Mouse (Mus musculus) liver, embryonic 14.5 days (tissue): ENCODE results near the gene Tmbim1. TPM values are rescaled to one million over a fixed set of nuclear protein-coding genes. Genes with fewer than 3 reads are reported as not detected.

Experiments
- ATAC-seq: fragments of 200-750 bp; cut with Nextera tagmentation; 2 replicates; pipeline ENCODE4 v1.8.0; 2017; ENCODE audit warnings: moderate number of reproducible peaks, mild to moderate bottlenecking, moderate library complexity; ENCODE audit not compliant: insufficient read depth
- DNase-seq, 3 experiments: peaks; one replicate each; pipeline ENCODE4 v3.0.0-alpha.2; 2012 to 2013; ENCODE audit warnings: low read depth in 3 of 3, low spot score in 3 of 3
- H3K27ac ChIP-seq: fragments of 300-500 bp; sonication (generic); 2 replicates; pipeline ENCODE4 v1.5.1; 2014; ENCODE audit warnings: moderate library complexity, mild to moderate bottlenecking, control low read depth, inconsistent platforms
- H3K27me3 ChIP-seq: fragments of 300-500 bp; sonication (generic); 2 replicates; pipeline ENCODE4 v1.6.1; 2014; ENCODE audit warnings: mild to moderate bottlenecking, low read length, moderate library complexity; ENCODE audit not compliant: control insufficient read depth, insufficient read depth
- H3K36me3 ChIP-seq: fragments of 300-500 bp; sonication (generic); replicated peaks from 2 replicates; pipeline ENCODE4 v1.6.1; 2014; ENCODE audit warnings: low read depth; ENCODE audit not compliant: control insufficient read depth, insufficient read depth
- H3K4me1 ChIP-seq, 2 experiments: fragments of 200-500 bp in 1 of 2; fragments of 300-500 bp in 1 of 2; sonication (generic) in 1 of 2; replicated peaks; 2 replicates each; pipeline ENCODE4 v1.6.1; 2012 to 2014; ENCODE audit warnings: antibody characterized with exemption in 1 of 2, inconsistent platforms in 1 of 2, low read length in 1 of 2; ENCODE audit not compliant: control insufficient read depth in 2 of 2, insufficient read depth in 2 of 2
- H3K4me2 ChIP-seq: fragments of 300-500 bp; sonication (generic); 2 replicates; pipeline ENCODE4 v1.6.1; 2014; ENCODE audit warnings: low read depth, mild to moderate bottlenecking, control low read depth, moderate library complexity
- H3K4me3 ChIP-seq, 2 experiments: fragments of 200-500 bp in 1 of 2; fragments of 300-500 bp in 1 of 2; sonication (generic) in 1 of 2; 2 replicates each; pipeline ENCODE4 v1.5.1; 2012 to 2014; ENCODE audit warnings: low read depth in 2 of 2, low read length in 2 of 2, mild to moderate bottlenecking in 2 of 2, control low read depth in 1 of 2, inconsistent platforms in 1 of 2, moderate library complexity in 1 of 2; ENCODE audit not compliant: insufficient read depth in 1 of 2
- H3K9ac ChIP-seq: fragments of 300-500 bp; sonication (generic); replicated peaks from 2 replicates; pipeline ENCODE4 v1.6.1; 2014; ENCODE audit warnings: mild to moderate bottlenecking, control low read depth, moderate library complexity
- H3K9me3 ChIP-seq: fragments of 300-500 bp; sonication (generic); 2 replicates; pipeline ENCODE4 v1.6.1; 2016; ENCODE audit warnings: low read length, mixed read lengths; ENCODE audit not compliant: control insufficient read depth
- CTCF ChIP-seq: IDR thresholded peaks from 2 replicates; pipeline ENCODE4 v1.5.1; 2016; ENCODE audit warnings: antibody characterized with exemption, low read depth, control low read depth
- EP300 ChIP-seq: IDR thresholded peaks from 2 replicates; pipeline ENCODE4 v1.6.1; 2016; ENCODE audit warnings: antibody characterized with exemption, low read depth
- WGBS: fragments of 180-500 bp; shearing (Covaris S2); extraction: QIAGEN DNeasy Blood & Tissue Kit; methylation state at CpG from one replicate; pipeline ENCODE4 v1.1.7; 2014; ENCODE audit not compliant: insufficient replicate concordance; 5-methylcytosine and 5-hydroxymethylcytosine counted together
- polyA plus RNA-seq, 2 experiments: library from polyadenylated mRNA; depleted of rRNA in 1 of 2; stranded (reverse) in 1 of 2; unstranded in 1 of 2; fragments of >200 nt; fragmentation: Nextera tagmentation in 1 of 2; extraction: Ambion mirVana in 1 of 2; gene quantifications; 2 replicates each; pipeline versions ENCODE4 v1.2.1 to v1.2.3; 2012 to 2014

The Tmbim1 gene
- polyA plus RNA-seq, 2 experiments: 10.1 to 10.5 TPM

GRCm38 (mm10) chr1:74316114-74316827 lies 10.8 kb upstream of the Tmbim1 start:
- Histone ChIP-seq H3K4me1 (no peaks in the 10 kb centered on the region), H3K36me3 (no peaks in the 10 kb centered on the region), H3K4me3 (no peak overlapping the region), H3K27me3 (no peaks in the 10 kb centered on the region), H3K27ac (no peak overlapping the region), H3K9me3 (no peaks in the 10 kb centered on the region), H3K4me2 (no peak overlapping the region), H3K9ac (no peak overlapping the region)
- TF ChIP-seq EP300: no peak
- no peak for TF ChIP-seq CTCF
- ATAC-seq: no peak
- 57% methylated on average over 4 of the region's 4 CpGs for WGBS
- DNase-seq: no peak

GRCm38 (mm10) chr1:74314796-74315195 lies 9.4 kb upstream of the Tmbim1 start:
- H3K4me3 ChIP-seq: no peak overlapping the region
- DNase-seq (no peak), ATAC-seq (no peak)
- H3K36me3 ChIP-seq: no peaks in the 10 kb centered on the region
- H3K4me2 ChIP-seq: no peak overlapping the region
- no peak overlapping the region for H3K27ac ChIP-seq
- no peaks in the 10 kb centered on the region for H3K27me3 ChIP-seq
- no peak overlapping the region for H3K9ac ChIP-seq
- no peaks in the 10 kb centered on the region for H3K9me3 ChIP-seq
- TF ChIP-seq CTCF (no peak), EP300 (no peak)
- WGBS: 62% methylated on average over 3 of the region's 3 CpGs
- peaks cover 0 to 4% of the 10 kb centered on the region in 2 experiments; a peak in 1 of 4 replicates for H3K4me1 ChIP-seq

GRCm38 (mm10) chr1:74313049-74313692 lies 7.7 kb upstream of the Tmbim1 start:
- Histone ChIP-seq H3K4me3 (no peak overlapping the region), H3K9me3 (no peaks in the 10 kb centered on the region), H3K4me2 (no peak overlapping the region), H3K36me3 (no peaks in the 10 kb centered on the region), H3K27ac (no peak overlapping the region), H3K9ac (no peak overlapping the region), H3K27me3 (no peaks in the 10 kb centered on the region), H3K4me1 (peaks cover 0 to 10% of the 10 kb centered on the region in 2 experiments; a peak in 1 of 4 replicates)
- WGBS: 2% methylated on average over 3 of the region's 3 CpGs
- no peak for ATAC-seq
- DNase-seq: peak; percentile 55 to 61 (median 58)
- TF ChIP-seq CTCF (peak; percentile 85), EP300 (no peak)

- H3K9ac ChIP-seq: no peak overlapping the region
- TF ChIP-seq CTCF (no peak), EP300 (no peak)
- H3K4me3 ChIP-seq: no peak overlapping the region
- no peak overlapping the region for H3K27ac ChIP-seq
- ATAC-seq (no peak), DNase-seq (no peak)
- H3K4me2 ChIP-seq: no peak overlapping the region
- no peaks in the 10 kb centered on the region for H3K9me3 ChIP-seq
- H3K27me3 ChIP-seq: no peaks in the 10 kb centered on the region
- 25% methylated on average over 3 of the region's 3 CpGs for WGBS
- H3K36me3 ChIP-seq: no peaks in the 10 kb centered on the region
- H3K4me1 ChIP-seq: peaks cover 0 to 27% of the 10 kb centered on the region in 2 experiments; a peak in 3 of 4 replicates
These were observed 4.3 kb upstream of the Tmbim1 start for GRCm38 (mm10) chr1:74309767-74310166.
